Mouse (Mus musculus): ENCODE data around the gene Uck1. TPM values are rescaled to one million over a fixed set of nuclear protein-coding genes. Genes with fewer than 3 reads are reported as not detected.

Gene Uck1
- polyA plus RNA-seq, 1 experiment, result 29.8 TPM

DNA sequence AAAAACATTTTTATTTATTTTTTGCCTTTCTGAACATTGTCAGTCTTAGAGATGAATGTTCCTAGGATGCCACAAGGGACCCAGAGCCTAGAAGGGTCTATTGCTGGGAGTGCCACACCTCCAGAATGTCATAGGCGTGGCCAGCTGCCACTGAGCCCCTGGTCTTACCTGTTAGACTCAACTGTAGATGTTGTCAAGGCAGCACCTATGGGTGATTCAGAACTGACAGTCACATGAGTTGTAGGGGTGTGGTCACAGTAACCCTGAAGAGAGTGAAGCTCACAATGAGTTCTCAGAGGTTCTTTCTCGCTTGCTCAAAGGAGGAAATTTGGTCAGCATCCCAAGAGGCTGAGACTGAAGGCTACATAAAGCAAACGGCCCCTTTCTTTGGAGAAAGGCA is 35.3 kb upstream of the Uck1 start:
- Histone ChIP-seq H3K9me3 (no peaks in the 10 kb centered on the region), H3K4me1 (peaks cover 46% of the 10 kb centered on the region), H3K27me3 (replicated peaks) (no peaks in the 10 kb centered on the region), H3K4me3 (replicated peaks) (no peak overlapping the region), H3K36me3 (replicated peaks; ENCODE audit: low read length) (peaks cover 93% of the 10 kb centered on the region)
- no peak for TF ChIP-seq FLI1 (IDR thresholded peaks at IDR 0.05; ENCODE audit: low read length)
- TF ChIP-seq GATA1 (IDR thresholded peaks at IDR 0.05; ENCODE audit: borderline replicate concordance, low read length), result no peak

GRCm38 (mm10) chr2:32294348-32294747 is 34.4 kb upstream of the Uck1 start:
- Histone ChIP-seq H3K4me1 (peaks cover 55% of the 10 kb centered on the region), H3K4me3 (replicated peaks) (no peak overlapping the region), H3K9me3 (no peaks in the 10 kb centered on the region), H3K27me3 (replicated peaks) (no peaks in the 10 kb centered on the region), H3K36me3 (replicated peaks; ENCODE audit: low read length) (peaks cover 85% of the 10 kb centered on the region)
- TF ChIP-seq FLI1 (IDR thresholded peaks at IDR 0.05; ENCODE audit: low read length), result no peak
- TF ChIP-seq GATA1 (IDR thresholded peaks at IDR 0.05; ENCODE audit: borderline replicate concordance, low read length), result no peak

DNA sequence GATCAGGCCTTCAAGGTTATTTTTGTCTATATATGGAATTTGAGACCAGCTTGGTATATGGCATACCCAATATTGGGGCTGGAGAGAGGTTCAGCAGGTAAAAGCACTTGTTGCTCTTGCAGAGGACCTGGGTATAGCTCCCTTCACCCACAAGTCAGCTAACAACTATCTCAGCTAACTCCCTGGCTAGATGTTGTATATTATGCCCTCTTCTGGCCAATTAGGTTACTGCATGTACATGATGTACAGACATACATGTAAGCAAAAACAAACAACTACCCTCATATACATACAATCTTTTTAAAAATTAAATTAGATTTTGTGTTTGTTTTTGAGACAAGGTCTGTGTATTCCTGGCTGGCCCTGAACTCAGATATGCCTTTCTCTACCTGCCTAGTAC is 29.6 kb upstream of the Uck1 start:
- H3K9me3 ChIP-seq, result no peaks in the 10 kb centered on the region
- TF ChIP-seq FLI1 (IDR thresholded peaks at IDR 0.05; ENCODE audit: low read length), result no peak
- no peak for TF ChIP-seq GATA1 (IDR thresholded peaks at IDR 0.05; ENCODE audit: borderline replicate concordance, low read length)
- H3K4me1 ChIP-seq, result peaks cover 79% of the 10 kb centered on the region
- no peaks in the 10 kb centered on the region for H3K27me3 ChIP-seq (replicated peaks)
- peaks cover 58% of the 10 kb centered on the region for H3K36me3 ChIP-seq (replicated peaks; ENCODE audit: low read length)
- H3K4me3 ChIP-seq (replicated peaks), result peak overlapping the region; percentile 98

DNA sequence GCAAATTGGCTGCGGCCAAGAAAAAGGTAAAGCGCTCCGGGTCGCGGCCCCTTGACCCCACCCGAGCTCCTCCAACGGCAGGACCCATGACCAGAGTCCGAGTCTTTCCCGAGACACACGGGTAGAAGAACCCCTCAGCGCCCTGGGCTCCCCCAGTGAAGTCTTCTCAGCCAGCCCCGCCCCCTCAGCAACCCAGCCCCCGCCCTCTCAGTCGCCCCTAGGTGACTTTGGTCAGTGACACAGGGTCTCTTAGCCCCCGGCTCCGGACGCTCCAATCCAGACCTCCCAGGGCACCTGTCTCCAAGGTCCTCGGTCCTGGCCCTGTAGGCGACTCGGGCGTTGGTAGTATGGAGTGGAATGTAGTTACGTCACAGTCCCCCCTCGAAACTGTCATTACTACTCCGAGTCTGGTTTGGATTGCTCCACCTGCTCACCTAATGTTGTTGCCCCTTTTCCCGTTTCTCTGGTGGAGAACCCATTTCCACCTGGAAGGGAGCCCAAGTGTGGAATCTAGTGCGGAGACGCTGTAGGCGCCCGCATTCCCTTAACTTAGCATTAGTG is 28.5 kb upstream of the Uck1 start:
- no peaks in the 10 kb centered on the region for H3K9me3 ChIP-seq
- no peaks in the 10 kb centered on the region for H3K27me3 ChIP-seq (replicated peaks)
- H3K4me3 ChIP-seq (replicated peaks), result peak overlapping the region; percentile 98
- peaks cover 58% of the 10 kb centered on the region for H3K36me3 ChIP-seq (replicated peaks; ENCODE audit: low read length)
- peaks cover 81% of the 10 kb centered on the region for H3K4me1 ChIP-seq
- no peak for TF ChIP-seq GATA1 (IDR thresholded peaks at IDR 0.05; ENCODE audit: borderline replicate concordance, low read length)
- no peak for TF ChIP-seq FLI1 (IDR thresholded peaks at IDR 0.05; ENCODE audit: low read length)

GRCm38 (mm10) chr2:32287923-32288367 is 28.0 kb upstream of the Uck1 start, which contains the start of gene Swi5:
TSS of gene Swi5 (minus strand) at chr2:32288075.
- TF ChIP-seq GATA1 (IDR thresholded peaks at IDR 0.05; ENCODE audit: borderline replicate concordance, low read length) (no peak), FLI1 (IDR thresholded peaks at IDR 0.05; ENCODE audit: low read length) (no peak)
- no peaks in the 10 kb centered on the region for H3K9me3 ChIP-seq
- peak within 1 kb of the TSS; percentile 98 for H3K4me3 ChIP-seq (replicated peaks)
- H3K4me1 ChIP-seq, result peaks cover 82% of the 10 kb centered on the region
- peaks cover 57% of the 10 kb centered on the region for H3K36me3 ChIP-seq (replicated peaks; ENCODE audit: low read length)
- H3K27me3 ChIP-seq (replicated peaks), result no peaks in the 10 kb centered on the region

GRCm38 (mm10) chr2:32287334-32287840 is 27.4 kb upstream of the Uck1 start, which contains the start of gene Golga2:
TSS of gene Golga2 (plus strand) at chr2:32287384.
- H3K9me3 ChIP-seq, result no peaks in the 10 kb centered on the region

DNA sequence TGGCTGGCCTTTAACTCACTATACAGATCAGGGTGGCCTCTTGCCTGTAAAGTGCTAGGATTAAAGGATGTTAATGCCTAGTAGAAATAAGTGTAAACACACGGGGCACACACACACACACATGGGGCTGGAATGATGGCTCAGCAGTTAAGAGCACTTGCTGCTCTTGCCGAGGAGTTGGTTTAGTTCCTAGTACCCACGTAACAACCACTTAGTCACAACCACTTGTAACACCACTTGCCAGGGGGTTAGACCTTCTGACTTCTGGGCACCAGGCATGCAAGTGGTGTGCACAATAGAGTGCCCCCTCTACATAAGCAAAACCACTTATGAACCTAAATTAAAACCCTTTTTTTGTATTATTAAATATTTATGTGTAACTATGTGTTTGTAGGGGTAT is 24.0 kb upstream of the Uck1 start:
- no peak for TF ChIP-seq GATA1 (IDR thresholded peaks at IDR 0.05; ENCODE audit: borderline replicate concordance, low read length)
- no peak for TF ChIP-seq FLI1 (IDR thresholded peaks at IDR 0.05; ENCODE audit: low read length)
- Histone ChIP-seq H3K36me3 (replicated peaks; ENCODE audit: low read length) (peaks cover 65% of the 10 kb centered on the region), H3K9me3 (no peaks in the 10 kb centered on the region), H3K4me3 (replicated peaks) (no peak overlapping the region), H3K27me3 (replicated peaks) (no peaks in the 10 kb centered on the region), H3K4me1 (peaks cover 75% of the 10 kb centered on the region)

More at GRCm38 (mm10) chr2:32287334-32287840, 27.4 kb upstream of the Uck1 start, which contains the start of gene Golga2:
- TF ChIP-seq GATA1 (IDR thresholded peaks at IDR 0.05; ENCODE audit: borderline replicate concordance, low read length) (no peak), FLI1 (IDR thresholded peaks at IDR 0.05; ENCODE audit: low read length) (no peak)
- H3K4me1 ChIP-seq, result peaks cover 82% of the 10 kb centered on the region
- no peaks in the 10 kb centered on the region for H3K27me3 ChIP-seq (replicated peaks)
- H3K36me3 ChIP-seq (replicated peaks; ENCODE audit: low read length), result peaks cover 55% of the 10 kb centered on the region
- peak within 1 kb of the TSS; percentile 98 for H3K4me3 ChIP-seq (replicated peaks)

DNA sequence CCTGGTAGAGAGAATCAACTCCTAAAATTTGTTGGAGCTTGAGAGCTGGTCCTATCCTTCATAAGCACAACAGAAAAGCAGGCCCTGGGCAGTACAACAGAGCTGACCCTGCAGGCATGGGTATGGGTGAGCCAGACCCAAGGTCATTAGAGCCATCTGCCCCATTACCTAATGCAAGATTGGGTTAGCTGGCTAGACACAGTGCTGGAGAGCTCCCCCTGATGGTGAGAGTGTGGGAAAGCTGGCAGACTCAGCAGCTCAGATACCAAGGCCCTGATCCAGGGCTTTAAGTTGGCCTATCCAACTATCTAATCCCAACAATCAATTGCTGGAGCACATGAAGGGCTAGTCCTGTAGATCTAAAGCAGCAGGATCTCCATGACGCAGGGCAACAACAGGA is 22.8 kb upstream of the Uck1 start:
- peak overlapping the region; percentile 84 for H3K4me3 ChIP-seq (replicated peaks)
- H3K36me3 ChIP-seq (replicated peaks; ENCODE audit: low read length), result peaks cover 78% of the 10 kb centered on the region
- H3K9me3 ChIP-seq, result no peaks in the 10 kb centered on the region
- no peaks in the 10 kb centered on the region for H3K27me3 ChIP-seq (replicated peaks)
- TF ChIP-seq GATA1 (IDR thresholded peaks at IDR 0.05; ENCODE audit: borderline replicate concordance, low read length), result no peak
- TF ChIP-seq FLI1 (IDR thresholded peaks at IDR 0.05; ENCODE audit: low read length), result no peak
- H3K4me1 ChIP-seq, result peaks cover 72% of the 10 kb centered on the region

- H3K36me3 ChIP-seq (replicated peaks; ENCODE audit: low read length), result peaks cover 82% of the 10 kb centered on the region
- TF ChIP-seq GATA1 (IDR thresholded peaks at IDR 0.05; ENCODE audit: borderline replicate concordance, low read length) (no peak), FLI1 (IDR thresholded peaks at IDR 0.05; ENCODE audit: low read length) (no peak)
Observed at GRCm38 (mm10) chr2:32282289-32282688, 22.3 kb upstream of the Uck1 start.

GRCm38 (mm10) chr2:32275823-32276222 is 15.9 kb upstream of the Uck1 start:
- Histone ChIP-seq H3K9me3 (no peaks in the 10 kb centered on the region), H3K4me3 (replicated peaks) (no peak overlapping the region), H3K27me3 (replicated peaks) (peaks cover 9% of the 10 kb centered on the region), H3K36me3 (replicated peaks; ENCODE audit: low read length) (peaks cover 40% of the 10 kb centered on the region), H3K4me1 (peaks cover 31% of the 10 kb centered on the region)
- TF ChIP-seq FLI1 (IDR thresholded peaks at IDR 0.05; ENCODE audit: low read length) (no peak), GATA1 (IDR thresholded peaks at IDR 0.05; ENCODE audit: borderline replicate concordance, low read length) (no peak)

More at GRCm38 (mm10) chr2:32282289-32282688, 22.3 kb upstream of the Uck1 start:
- no peaks in the 10 kb centered on the region for H3K27me3 ChIP-seq (replicated peaks)
- H3K4me3 ChIP-seq (replicated peaks), result peak overlapping the region; percentile 84
- peaks cover 72% of the 10 kb centered on the region for H3K4me1 ChIP-seq
- H3K9me3 ChIP-seq, result no peaks in the 10 kb centered on the region

Data from megakaryocyte, embryonic 14.5 days (primary cell).